Mouse (Mus musculus) heart, postnatal 0 days (tissue): ENCODE results near the gene Fam83g. TPM values are rescaled to one million over a fixed set of nuclear protein-coding genes. Genes with fewer than 3 reads are reported as not detected.
"Not testable (repeated sequence)": the region's sequence is repeated elsewhere in the genome, so short reads cannot be mapped to it uniquely, and the experiment has no call there.

Experiments
- ATAC-seq: fragments of 200-750 bp; cut with Nextera tagmentation; 2 replicates; pipeline ENCODE4 v1.8.0; 2017; ENCODE audit warnings: low read depth, moderate number of reproducible peaks, moderate library complexity; ENCODE audit not compliant: insufficient read depth
- DNase-seq: peaks from one replicate; pipeline ENCODE4 v3.0.0-alpha.2; 2016; ENCODE audit warnings: low spot score
- H3K27ac ChIP-seq: fragments of 300-500 bp; sonication (generic); 2 replicates; pipeline ENCODE4 v1.5.1; 2014; ENCODE audit warnings: low read depth, mild to moderate bottlenecking
- H3K27me3 ChIP-seq: fragments of 300-500 bp; sonication (generic); 2 replicates; pipeline ENCODE4 v1.6.1; 2014; ENCODE audit warnings: low read length, mixed read lengths; ENCODE audit not compliant: control insufficient read depth, insufficient read depth
- H3K36me3 ChIP-seq: fragments of 300-500 bp; sonication (generic); replicated peaks from 2 replicates; pipeline ENCODE4 v1.6.1; 2014; ENCODE audit warnings: low read length, mixed read lengths; ENCODE audit not compliant: control insufficient read depth, insufficient read depth
- H3K4me1 ChIP-seq: fragments of 300-500 bp; sonication (generic); 2 replicates; pipeline ENCODE4 v1.6.1; 2014; ENCODE audit warnings: antibody characterized with exemption; ENCODE audit not compliant: control insufficient read depth, insufficient read depth
- H3K4me2 ChIP-seq: fragments of 300-500 bp; sonication (generic); 2 replicates; pipeline ENCODE4 v1.6.1; 2014; ENCODE audit warnings: low read depth, mild to moderate bottlenecking, low read length, moderate library complexity
- H3K4me3 ChIP-seq: fragments of 300-500 bp; sonication (generic); 2 replicates; pipeline ENCODE4 v1.5.1; 2014; ENCODE audit warnings: low read depth, low read length
- H3K9ac ChIP-seq: fragments of 300-500 bp; sonication (generic); replicated peaks from 2 replicates; pipeline ENCODE4 v1.6.1; 2014; ENCODE audit warnings: low read depth, low read length, mixed read lengths
- H3K9me3 ChIP-seq: fragments of 300-500 bp; sonication (generic); replicated peaks from 2 replicates; pipeline ENCODE4 v1.6.1; 2016; ENCODE audit warnings: low read length; ENCODE audit not compliant: control insufficient read depth
- CTCF ChIP-seq: IDR thresholded peaks from 2 replicates; pipeline ENCODE4 v1.5.1; 2016; ENCODE audit warnings: antibody characterized with exemption, control low read depth, low read depth
- EP300 ChIP-seq: IDR thresholded peaks from 2 replicates; pipeline ENCODE4 v1.6.1; 2016; ENCODE audit warnings: antibody characterized with exemption, low read depth
- WGBS: fragments of 180-500 bp; shearing (Covaris S2); extraction: QIAGEN DNeasy Blood & Tissue Kit; methylation state at CpG from one replicate; pipeline ENCODE4 v1.1.7; 2014; 5-methylcytosine and 5-hydroxymethylcytosine counted together
- polyA plus RNA-seq: library from polyadenylated mRNA; unstranded; fragments of >200 nt; fragmentation: Nextera tagmentation; extraction: Ambion mirVana; gene quantifications from 2 replicates; pipeline ENCODE4 v1.2.1, GENCODE M21; 2015
- total RNA-seq: library from RNA; depleted of rRNA; stranded (reverse); fragments of >200 nt; gene quantifications from 2 replicates; pipeline ENCODE4 v1.2.3, GENCODE M21; 2014; ENCODE audit warnings: low replicate concordance; rRNA removed

The Fam83g gene
- 0.62 and 2.6 TPM in 2 replicates for total RNA-seq
- polyA plus RNA-seq = 0.15 and 0.18 TPM in 2 replicates

DNA sequence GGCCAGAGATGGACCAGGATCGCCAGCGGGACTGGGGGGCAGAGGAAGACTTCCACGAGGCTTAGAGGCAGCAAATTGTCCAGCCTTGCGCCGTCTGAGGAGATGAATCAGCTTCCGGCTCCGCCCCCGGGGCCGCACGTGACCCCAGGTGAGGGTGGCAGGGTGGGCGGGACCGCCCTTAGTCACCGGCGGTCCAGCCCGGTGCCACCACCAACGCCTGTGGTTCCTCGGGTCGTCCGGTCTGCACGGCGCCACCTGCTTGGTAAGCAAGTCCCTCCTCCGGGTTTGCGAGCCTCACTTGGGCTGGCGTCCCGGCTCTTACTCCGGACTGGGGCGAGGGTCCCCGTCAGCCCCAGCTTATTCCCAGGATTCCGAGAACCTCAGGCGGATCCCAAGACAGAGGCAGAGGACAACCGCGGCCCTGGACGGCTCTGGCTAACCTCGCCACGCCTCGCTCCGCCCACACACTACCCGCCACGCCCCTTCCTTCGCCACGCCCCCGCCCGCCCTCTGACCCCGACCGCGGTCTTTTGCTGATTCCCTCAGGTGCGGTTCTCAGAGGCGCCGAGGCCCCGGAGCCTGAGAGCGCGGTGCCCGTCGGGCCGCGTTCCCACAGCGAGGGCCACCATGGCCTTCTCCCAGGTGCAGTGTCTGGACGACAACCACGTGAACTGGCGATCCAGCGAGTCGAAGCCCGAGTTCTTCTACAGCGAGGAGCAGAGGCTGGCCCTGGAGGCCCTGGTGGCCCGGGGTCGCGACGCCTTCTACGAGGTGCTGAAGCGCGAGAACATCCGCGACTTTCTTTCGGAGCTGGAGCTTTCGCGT is at the start of gene Fam83g:
Fam83g (plus strand) TSS at position 185 of the 825 bp plus-strand sequence.
- peaks cover 21% of the 10 kb centered on the region for H3K4me1 ChIP-seq
- no peaks in the 10 kb centered on the region for H3K36me3 ChIP-seq
- peaks cover 23% of the 10 kb centered on the region for H3K27me3 ChIP-seq
- 0 out of 2 replicates have a peak within 1 kb of the TSS, but pooled peaks have one; percentile 11 for H3K9ac ChIP-seq
- no peaks in the 10 kb centered on the region for H3K9me3 ChIP-seq
- H3K4me3 ChIP-seq = peak within 1 kb of the TSS; percentile 50
- no peak within 1 kb of the TSS for H3K27ac ChIP-seq
- 3% methylated on average over 71 of the region's 76 CpGs for WGBS
- peak within 1 kb of the TSS; percentile 73 for H3K4me2 ChIP-seq
- no peak for TF ChIP-seq EP300
- TF ChIP-seq CTCF = no peak
- ATAC-seq (peak; percentile 45; the same call in 1 of the 2 replicates), DNase-seq (no peak)

DNA sequence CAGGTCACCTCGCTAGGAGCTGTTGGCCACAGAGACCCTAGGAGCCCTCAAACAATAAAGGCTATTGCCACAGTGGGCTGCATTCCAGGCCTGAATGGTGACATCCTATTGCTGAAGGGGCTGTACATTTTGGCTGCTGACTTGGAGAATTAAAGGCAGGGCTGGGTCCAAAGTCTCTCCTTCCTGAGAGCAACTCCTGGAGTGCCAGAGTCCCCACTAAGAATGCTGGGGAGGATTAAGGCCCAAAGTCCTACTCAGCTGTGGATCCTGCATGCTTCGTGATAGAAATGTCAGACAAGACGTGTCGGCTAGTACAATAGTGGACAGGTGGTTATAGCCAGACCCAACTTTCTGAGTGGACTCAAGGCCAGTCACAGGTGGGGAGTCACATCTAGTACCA is 47.6 kb upstream of the Fam83g start:
- not testable (repeated sequence) for H3K9ac ChIP-seq, H3K36me3 ChIP-seq, H3K4me3 ChIP-seq, H3K4me2 ChIP-seq, H3K4me1 ChIP-seq, ATAC-seq, H3K9me3 ChIP-seq, H3K27ac ChIP-seq, DNase-seq, H3K27me3 ChIP-seq
- 97% methylated on average over 3 of the region's 4 CpGs for WGBS

- no peak for ATAC-seq
- no peak for TF ChIP-seq EP300
- 0 out of 2 replicates have a peak, but pooled peaks have one; percentile 8 for TF ChIP-seq CTCF
Observed at GRCm38 (mm10) chr11:61637413-61637812, 46.5 kb upstream of the Fam83g start.

GRCm38 (mm10) chr11:61637856-61638255 is 46.0 kb upstream of the Fam83g start:
- TF ChIP-seq CTCF (no peak), EP300 (no peak)
- ATAC-seq = no peak
- no peak overlapping the region for H3K9ac ChIP-seq
- H3K36me3 ChIP-seq = no peaks in the 10 kb centered on the region
- 0 out of 2 replicates have a peak, but pooled peaks cover 3% of the 10 kb centered on the region for H3K27me3 ChIP-seq
- H3K4me3 ChIP-seq = no peak overlapping the region
- 69% methylated on average over 3 of the region's 3 CpGs for WGBS
- no peak overlapping the region for H3K4me2 ChIP-seq
- no peak for DNase-seq
- no peak overlapping the region for H3K27ac ChIP-seq
- H3K4me1 ChIP-seq = no peaks in the 10 kb centered on the region
- no peaks in the 10 kb centered on the region for H3K9me3 ChIP-seq

More at GRCm38 (mm10) chr11:61637413-61637812, 46.5 kb upstream of the Fam83g start:
- 39% methylated on average over 1 of the region's 1 CpGs for WGBS
- no peaks in the 10 kb centered on the region for H3K4me1 ChIP-seq
- H3K27ac ChIP-seq = no peak overlapping the region
- H3K9ac ChIP-seq = no peak overlapping the region
- H3K4me3 ChIP-seq = no peak overlapping the region
- 0 out of 2 replicates have a peak, but pooled peaks cover 3% of the 10 kb centered on the region for H3K27me3 ChIP-seq
- no peaks in the 10 kb centered on the region for H3K36me3 ChIP-seq
- H3K4me2 ChIP-seq = no peak overlapping the region
- no peaks in the 10 kb centered on the region for H3K9me3 ChIP-seq
- DNase-seq = no peak

- DNase-seq (no peak), ATAC-seq (no peak)
- Histone ChIP-seq H3K4me3 (no peak overlapping the region), H3K27me3 (0 out of 2 replicates have a peak, but pooled peaks cover 3% of the 10 kb centered on the region), H3K4me1 (no peaks in the 10 kb centered on the region), H3K27ac (no peak overlapping the region), H3K36me3 (no peaks in the 10 kb centered on the region), H3K4me2 (no peak overlapping the region), H3K9ac (no peak overlapping the region), H3K9me3 (no peaks in the 10 kb centered on the region)
- no peak for TF ChIP-seq CTCF
- no peak for TF ChIP-seq EP300
- WGBS = 65% methylated on average over 12 of the region's 12 CpGs
Observed at GRCm38 (mm10) chr11:61638764-61639536, 44.9 kb upstream of the Fam83g start.
